Mouse (Mus musculus) lung, adult 2 months (tissue): Measurements from ENCODE around the gene Nav2. TPM values are rescaled to one million over a fixed set of nuclear protein-coding genes. Genes with fewer than 3 reads are reported as not detected.

Experiments
- DNase-seq: peaks from one replicate; pipeline ENCODE4 v3.0.0; 2022
- H3K4me1 ChIP-seq: fragments of 200-500 bp; 2 replicates; pipeline ENCODE4 v1.6.1; 2011; ENCODE audit warnings: low read length; ENCODE audit not compliant: control insufficient read depth, insufficient read depth
- H3K4me3 ChIP-seq: fragments of 200-500 bp; replicated peaks from 2 replicates; pipeline ENCODE3; 2011; ENCODE audit warnings: low read depth, mild to moderate bottlenecking, control low read depth, low read length; ENCODE audit errors: extremely low read depth
- CTCF ChIP-seq: fragments of 200-500 bp; IDR thresholded peaks from 2 replicates; pipeline ENCODE4 v1.5.1; 2011; ENCODE audit warnings: mild to moderate bottlenecking, low read length, control low read depth; ENCODE audit not compliant: insufficient read depth
- POLR2A ChIP-seq: fragments of 200-500 bp; IDR thresholded peaks from 2 replicates; pipeline ENCODE4 v1.6.1; 2011; ENCODE audit warnings: low read depth, mild to moderate bottlenecking, control low read depth, low read length, borderline replicate concordance; ENCODE audit errors: extremely low read depth
- WGBS: fragments of 180-500 bp; shearing (Covaris S2); methylation state at CpG from one replicate; pipeline ENCODE4 v1.1.7; 2018; 5-methylcytosine and 5-hydroxymethylcytosine counted together
- polyA plus RNA-seq: library from polyadenylated mRNA; depleted of rRNA; stranded (reverse); fragments of >200 nt; gene quantifications from 2 replicates; pipeline ENCODE4 v1.2.3, GENCODE M21; 2012

Gene Nav2
- polyA plus RNA-seq, 1 experiment, result 33.9 TPM

- TF ChIP-seq CTCF, result no peak
- no peak for TF ChIP-seq POLR2A
- H3K4me1 ChIP-seq, result no peaks in the 10 kb centered on the region
- no peak overlapping the region for H3K4me3 ChIP-seq
- no peak for DNase-seq
- 64% methylated on average over 4 of the region's 4 CpGs for WGBS
Observed at GRCm38 (mm10) chr7:49330181-49330580, 421.7 kb downstream of the Nav2 start.

DNA sequence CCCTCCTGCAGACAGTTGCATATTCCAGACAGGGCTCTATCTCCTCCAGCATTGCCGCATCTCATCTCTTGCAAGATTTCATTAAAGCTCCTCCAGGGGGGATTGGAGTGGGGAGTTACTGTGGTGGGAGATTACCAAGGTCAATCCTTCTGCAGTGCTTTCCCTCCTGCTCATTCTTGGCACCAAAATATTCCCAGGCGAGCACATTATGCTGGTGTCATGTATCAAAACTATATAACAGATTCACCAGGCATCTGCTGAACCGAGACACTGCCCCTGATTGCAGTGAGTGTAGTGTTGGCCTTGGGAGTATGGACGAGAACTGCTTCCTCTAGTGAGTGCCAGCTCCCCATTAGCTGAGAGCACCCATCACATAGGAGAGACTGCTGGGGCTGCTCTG, 423.4 kb downstream of the Nav2 start:
- DNase-seq, result no peak
- 79% methylated on average over 4 of the region's 4 CpGs for WGBS
- Histone ChIP-seq H3K4me1 (no peaks in the 10 kb centered on the region), H3K4me3 (no peak overlapping the region)
- TF ChIP-seq CTCF (no peak), POLR2A (no peak)

- Histone ChIP-seq H3K4me3 (no peak overlapping the region), H3K4me1 (no peaks in the 10 kb centered on the region)
- no peak for DNase-seq
- TF ChIP-seq CTCF, result no peak
- WGBS, result 46% methylated on average over 7 of the region's 7 CpGs
Observed at GRCm38 (mm10) chr7:49332644-49333043, 424.1 kb downstream of the Nav2 start.

GRCm38 (mm10) chr7:49334163-49334562, 425.6 kb downstream of the Nav2 start:
- TF ChIP-seq CTCF (no peak), POLR2A (no peak)
- no peak overlapping the region for H3K4me3 ChIP-seq
- H3K4me1 ChIP-seq, result no peaks in the 10 kb centered on the region
- DNase-seq, result no peak
- 64% methylated on average over 5 of the region's 5 CpGs for WGBS

GRCm38 (mm10) chr7:49335056-49335455, 426.5 kb downstream of the Nav2 start:
- Histone ChIP-seq H3K4me3 (no peak overlapping the region), H3K4me1 (peaks cover under 1% of the 10 kb centered on the region; the same call in 1 of the 2 replicates)
- 51% methylated on average over 3 of the region's 3 CpGs for WGBS
- no peak for DNase-seq
- TF ChIP-seq POLR2A (no peak), CTCF (no peak)

- no peak for DNase-seq
- 81% methylated on average over 8 of the region's 8 CpGs for WGBS
- H3K4me3 ChIP-seq, result no peak overlapping the region
- TF ChIP-seq CTCF, result no peak
- TF ChIP-seq POLR2A, result no peak
- peaks cover 5% of the 10 kb centered on the region; the same call in 1 of the 2 replicates for H3K4me1 ChIP-seq
Observed at GRCm38 (mm10) chr7:49336725-49337124, 428.2 kb downstream of the Nav2 start.

- no peak for DNase-seq
- WGBS, result 37% methylated on average over 2 of the region's 2 CpGs
- Histone ChIP-seq H3K4me3 (no peak overlapping the region), H3K4me1 (peaks cover 11% of the 10 kb centered on the region; the same call in 1 of the 2 replicates)
- TF ChIP-seq CTCF (no peak), POLR2A (no peak)
Observed at GRCm38 (mm10) chr7:49337710-49338109, 429.2 kb downstream of the Nav2 start.

GRCm38 (mm10) chr7:49339953-49340352, 431.4 kb downstream of the Nav2 start:
- peaks cover 11% of the 10 kb centered on the region; the same call in 1 of the 2 replicates for H3K4me1 ChIP-seq
- TF ChIP-seq POLR2A (no peak), CTCF (no peak)
- H3K4me3 ChIP-seq, result no peak overlapping the region
- no peak for DNase-seq
- WGBS, result 32% methylated on average over 3 of the region's 3 CpGs

GRCm38 (mm10) chr7:49341151-49341918, 432.8 kb downstream of the Nav2 start:
- H3K4me1 ChIP-seq, result peaks cover 11% of the 10 kb centered on the region; the same call in 1 of the 2 replicates
- WGBS, result 66% methylated on average over 5 of the region's 5 CpGs
- no peak for DNase-seq
- no peak overlapping the region for H3K4me3 ChIP-seq
- TF ChIP-seq POLR2A, result no peak
- no peak for TF ChIP-seq CTCF

DNA sequence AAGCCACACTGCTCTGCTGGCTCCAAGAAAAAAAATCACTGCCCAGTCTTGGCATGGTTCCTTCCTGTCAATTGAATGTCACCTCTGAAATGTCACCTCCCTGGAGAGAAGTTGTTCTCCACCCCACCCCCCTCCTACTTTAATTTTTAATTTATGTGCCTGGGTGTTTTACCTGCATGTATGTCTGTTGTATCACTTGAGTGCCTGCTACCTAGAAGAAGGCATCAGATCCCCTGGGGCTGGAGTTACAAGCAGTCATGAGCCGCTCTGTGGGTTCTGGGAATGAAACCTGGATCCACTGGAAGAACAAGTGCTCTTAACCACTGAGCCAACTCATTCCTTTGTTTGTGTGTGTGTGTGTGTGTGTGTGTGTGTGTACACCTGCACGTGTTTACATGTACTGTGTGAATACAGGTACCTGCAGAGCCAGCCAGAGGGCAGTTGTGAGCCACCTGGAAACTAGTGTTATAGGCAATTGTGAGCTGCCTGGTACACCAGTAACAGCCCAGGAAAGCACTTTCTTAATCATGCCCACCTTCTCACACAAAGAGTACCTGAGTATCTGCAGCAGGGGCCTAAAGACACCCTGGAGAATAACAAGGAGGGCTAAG, 433.5 kb downstream of the Nav2 start:
- 62% methylated on average over 2 of the region's 2 CpGs for WGBS
- Histone ChIP-seq H3K4me3 (no peak overlapping the region), H3K4me1 (peaks cover 11% of the 10 kb centered on the region; the same call in 1 of the 2 replicates)
- no peak for DNase-seq
- TF ChIP-seq CTCF (0 out of 2 replicates have a peak, but pooled peaks have one; percentile 7), POLR2A (no peak)
